14 mouse cellular contexts compared by ENCODE assay signal in genomic region chr8:10633360-10634140, GRCm38 (mm10).
A peak's percentile ranks its signal among the peaks of the same experiment; 100 is the strongest.
DNase-seq lines count a peak whose midpoint lies in the region; ATAC-seq lines count a peak whose summit lies in the region.
"Had no signal": no experiment of that assay in that cellular context is flagged by ENCODE, and none has a peak within 500 bp of the region (broad histone marks: within the 10 kb centered on the region; RNA-seq: fewer than 3 reads in every experiment).

No protein-coding gene starts in this region.

- DNase-seq in hindbrain, embryonic 11.5 days (ENCODE audit: low spot score), result no peak
- DNase-seq in thymus, postnatal 4 days, result peak; percentile 16
- DNase-seq in thymus, postnatal 10 days (ENCODE audit: low spot score in 2 of 2), result no peak
- peak; percentile 3 for DNase-seq in splenic B cell, adult 2 months (ENCODE audit: low read depth, low spot score)
- DNase-seq in testis, postnatal 10 days (ENCODE audit: low spot score), result no peak
- DNase-seq in T-cell, adult 2 months (ENCODE audit: low spot score), result no peak
- DNase-seq: heart, postnatal 10 days; kidney, postnatal 25 days; right cerebral cortex, postnatal 25 days; thymus, postnatal 25 days had no signal

- no peaks in the 10 kb centered on the region for H3K9me3 ChIP-seq in hindbrain, embryonic 11.5 days (ENCODE audit: control insufficient read depth, low read length)
- no peaks in the 10 kb centered on the region for H3K9me3 ChIP-seq in hindbrain, embryonic 12.5 days (replicated peaks)
- no peaks in the 10 kb centered on the region for H3K9me3 ChIP-seq in limb, embryonic 13.5 days

- no peak overlapping the region for H3K27ac ChIP-seq in hindbrain, embryonic 11.5 days (ENCODE audit: low read depth, low read length)
- H3K27ac ChIP-seq in hindbrain, embryonic 12.5 days, result no peak overlapping the region
- H3K27ac ChIP-seq in limb, embryonic 13.5 days, result no peak overlapping the region

- H3K27me3 ChIP-seq in hindbrain, embryonic 11.5 days (ENCODE audit: control insufficient read depth, insufficient read depth, low read length), result no peaks in the 10 kb centered on the region
- no peaks in the 10 kb centered on the region for H3K27me3 ChIP-seq in hindbrain, embryonic 12.5 days
- no peaks in the 10 kb centered on the region for H3K27me3 ChIP-seq in limb, embryonic 13.5 days
- H3K27me3 ChIP-seq in splenic B cell, adult 2 months (ENCODE audit: control insufficient read depth, insufficient read depth, low read length, poor library complexity, severe bottlenecking), result no peaks in the 10 kb centered on the region; the same call in 1 of the 2 replicates
- H3K27me3 ChIP-seq: CH12.LX had no signal

- no peak overlapping the region for H3K4me2 ChIP-seq in hindbrain, embryonic 11.5 days (replicated peaks; ENCODE audit: low read depth, low read length)
- H3K4me2 ChIP-seq in hindbrain, embryonic 12.5 days (replicated peaks), result no peak overlapping the region
- H3K4me2 ChIP-seq in limb, embryonic 13.5 days (replicated peaks), result peak overlapping the region; percentile 25; the same call in 1 of the 2 replicates

- peaks cover 9% of the 10 kb centered on the region for H3K4me1 ChIP-seq in hindbrain, embryonic 11.5 days (replicated peaks; ENCODE audit: control insufficient read depth, insufficient read depth, low read length)
- H3K4me1 ChIP-seq in hindbrain, embryonic 12.5 days, result peaks cover 26% of the 10 kb centered on the region
- H3K4me1 ChIP-seq in limb, embryonic 13.5 days, result peaks cover 48% of the 10 kb centered on the region

- H3K4me3 ChIP-seq in hindbrain, embryonic 11.5 days (ENCODE audit: low read depth, low read length), result no peak overlapping the region
- H3K4me3 ChIP-seq in hindbrain, embryonic 12.5 days, result no peak overlapping the region
- no peak overlapping the region for H3K4me3 ChIP-seq in limb, embryonic 13.5 days
- H3K4me3 ChIP-seq: myocyte had no signal

- no peak overlapping the region for H3K9ac ChIP-seq in hindbrain, embryonic 11.5 days (ENCODE audit: low read depth, low read length)
- no peak overlapping the region for H3K9ac ChIP-seq in hindbrain, embryonic 12.5 days
- no peak overlapping the region for H3K9ac ChIP-seq in limb, embryonic 13.5 days

- peak; percentile 40 for ATAC-seq in hindbrain, embryonic 11.5 days (ENCODE audit: low FRiP score)
- ATAC-seq in hindbrain, embryonic 12.5 days (ENCODE audit: low FRiP score), result no peak
- no peak for ATAC-seq in limb, embryonic 13.5 days (ENCODE audit: low FRiP score, low read depth)

- WGBS in hindbrain, embryonic 11.5 days, result 63% methylated on average over 12 of the region's 12 CpGs
- WGBS in hindbrain, embryonic 12.5 days, result 55% methylated on average over 12 of the region's 12 CpGs
- WGBS in limb, embryonic 13.5 days, result 20% methylated on average over 12 of the region's 12 CpGs

- no peaks in the 10 kb centered on the region for H3K36me3 ChIP-seq in hindbrain, embryonic 11.5 days (ENCODE audit: control insufficient read depth, insufficient read depth, low read length)
- H3K36me3 ChIP-seq in hindbrain, embryonic 12.5 days, result no peaks in the 10 kb centered on the region
- H3K36me3 ChIP-seq in limb, embryonic 13.5 days, result no peaks in the 10 kb centered on the region
- H3K36me3 ChIP-seq in splenic B cell, adult 2 months (ENCODE audit: control insufficient read depth, insufficient read depth, low read length, poor library complexity, severe bottlenecking), result no peaks in the 10 kb centered on the region

Comparison
In these comparisons a context has a peak if more than half of its experiments do, and no peak if none do; other contexts are left out.
1. DNase-seq: peak in thymus, postnatal 4 days (single experiment) and splenic B cell, adult 2 months (single experiment); none in hindbrain, embryonic 11.5 days (single experiment), thymus, postnatal 10 days (0 of 2), testis, postnatal 10 days (single experiment) and T-cell, adult 2 months (single experiment).